Mouse (Mus musculus): ENCODE results near the gene Rce1. TPM values are rescaled to one million over a fixed set of nuclear protein-coding genes. Genes with fewer than 3 reads are reported as not detected.
A peak's percentile ranks its signal among the peaks of the same experiment; 100 is the strongest.

Rce1 gene
- polyA plus RNA-seq, 2 experiments, result 20.0 to 23.6 TPM

- ATAC-seq (ENCODE audit: insufficient read depth) (no peak), DNase-seq (ENCODE audit: low read depth in 3 of 3, low spot score in 3 of 3) (no peak)
- 63% methylated on average over 11 of the region's 11 CpGs for WGBS (ENCODE audit: insufficient replicate concordance)
- Histone ChIP-seq H3K27me3 (ENCODE audit: control insufficient read depth, insufficient read depth, low read length) (no peaks in the 10 kb centered on the region; the same call in 1 of the 2 replicates), H3K4me3 (ENCODE audit: insufficient read depth in 1 of 2, low read depth in 2 of 2, low read length in 2 of 2) (no peak overlapping the region), H3K36me3 (replicated peaks; ENCODE audit: control insufficient read depth, insufficient read depth, low read depth) (no peaks in the 10 kb centered on the region), H3K9ac (replicated peaks) (no peak overlapping the region), H3K9me3 (ENCODE audit: control insufficient read depth, low read length) (no peaks in the 10 kb centered on the region), H3K4me1 (replicated peaks; ENCODE audit: control insufficient read depth in 2 of 2, insufficient read depth in 2 of 2, low read length in 1 of 2) (no peaks in the 10 kb centered on the region), H3K27ac (no peak overlapping the region), H3K4me2 (ENCODE audit: low read depth) (no peak overlapping the region)
- no peak for TF ChIP-seq EP300 (IDR thresholded peaks at IDR 0.05; ENCODE audit: low read depth)
- no peak for TF ChIP-seq CTCF (IDR thresholded peaks at IDR 0.05; ENCODE audit: low read depth)
Measured at GRCm38 (mm10) chr19:4646917-4647492, 21.6 kb upstream of the Rce1 start.

- no peak overlapping the region for H3K4me3 ChIP-seq (ENCODE audit: insufficient read depth in 1 of 2, low read depth in 2 of 2, low read length in 2 of 2)
- no peaks in the 10 kb centered on the region for H3K9me3 ChIP-seq (ENCODE audit: control insufficient read depth, low read length)
- TF ChIP-seq CTCF (IDR thresholded peaks at IDR 0.05; ENCODE audit: low read depth) (peak; percentile 51), EP300 (IDR thresholded peaks at IDR 0.05; ENCODE audit: low read depth) (no peak)
- DNase-seq (ENCODE audit: low read depth in 3 of 3, low spot score in 3 of 3) (no peak), ATAC-seq (ENCODE audit: insufficient read depth) (no peak)
- no peak overlapping the region for H3K9ac ChIP-seq (replicated peaks)
- no peaks in the 10 kb centered on the region for H3K4me1 ChIP-seq (replicated peaks; ENCODE audit: control insufficient read depth in 2 of 2, insufficient read depth in 2 of 2, low read length in 1 of 2)
- WGBS (ENCODE audit: insufficient replicate concordance), result 39% methylated on average over 10 of the region's 10 CpGs
- H3K36me3 ChIP-seq (replicated peaks; ENCODE audit: control insufficient read depth, insufficient read depth, low read depth), result no peaks in the 10 kb centered on the region
- H3K27ac ChIP-seq, result no peak overlapping the region
- no peaks in the 10 kb centered on the region for H3K27me3 ChIP-seq (ENCODE audit: control insufficient read depth, insufficient read depth, low read length)
- H3K4me2 ChIP-seq (ENCODE audit: low read depth), result no peak overlapping the region
Measured at GRCm38 (mm10) chr19:4644271-4644670, 18.8 kb upstream of the Rce1 start.

GRCm38 (mm10) chr19:4635986-4636385 is 10.5 kb upstream of the Rce1 start:
- H3K9me3 ChIP-seq (ENCODE audit: control insufficient read depth, low read length), result no peaks in the 10 kb centered on the region
- no peak overlapping the region for H3K4me3 ChIP-seq (ENCODE audit: insufficient read depth in 1 of 2, low read depth in 2 of 2, low read length in 2 of 2)
- ATAC-seq (ENCODE audit: insufficient read depth) (no peak), DNase-seq (ENCODE audit: low read depth in 3 of 3, low spot score in 3 of 3) (no peak)
- TF ChIP-seq EP300 (IDR thresholded peaks at IDR 0.05; ENCODE audit: low read depth), result no peak
- no peak for TF ChIP-seq CTCF (IDR thresholded peaks at IDR 0.05; ENCODE audit: low read depth)
- H3K4me1 ChIP-seq (replicated peaks; ENCODE audit: control insufficient read depth in 2 of 2, insufficient read depth in 2 of 2, low read length in 1 of 2), result no peaks in the 10 kb centered on the region
- no peak overlapping the region for H3K4me2 ChIP-seq (ENCODE audit: low read depth)
- no peak overlapping the region for H3K27ac ChIP-seq
- no peak overlapping the region for H3K9ac ChIP-seq (replicated peaks)
- H3K27me3 ChIP-seq (ENCODE audit: control insufficient read depth, insufficient read depth, low read length), result no peaks in the 10 kb centered on the region
- 44% methylated on average over 4 of the region's 4 CpGs for WGBS (ENCODE audit: insufficient replicate concordance)
- H3K36me3 ChIP-seq (replicated peaks; ENCODE audit: control insufficient read depth, insufficient read depth, low read depth), result no peaks in the 10 kb centered on the region

- WGBS (ENCODE audit: insufficient replicate concordance), result 0% methylated on average over 1 of the region's 1 CpGs
- Histone ChIP-seq H3K4me3 (ENCODE audit: insufficient read depth in 1 of 2, low read depth in 2 of 2, low read length in 2 of 2) (no peak overlapping the region), H3K27me3 (ENCODE audit: control insufficient read depth, insufficient read depth, low read length) (no peaks in the 10 kb centered on the region), H3K4me1 (replicated peaks; ENCODE audit: control insufficient read depth in 2 of 2, insufficient read depth in 2 of 2, low read length in 1 of 2) (peaks cover 5 to 17% of the 10 kb centered on the region in 2 experiments; a peak in 3 of 4 replicates), H3K36me3 (replicated peaks; ENCODE audit: control insufficient read depth, insufficient read depth, low read depth) (no peaks in the 10 kb centered on the region), H3K9me3 (ENCODE audit: control insufficient read depth, low read length) (no peaks in the 10 kb centered on the region), H3K4me2 (ENCODE audit: low read depth) (no peak overlapping the region), H3K9ac (replicated peaks) (no peak overlapping the region), H3K27ac (no peak overlapping the region)
- TF ChIP-seq EP300 (IDR thresholded peaks at IDR 0.05; ENCODE audit: low read depth), result no peak
- TF ChIP-seq CTCF (IDR thresholded peaks at IDR 0.05; ENCODE audit: low read depth), result peak; percentile 85
- ATAC-seq (ENCODE audit: insufficient read depth) (no peak), DNase-seq (ENCODE audit: low read depth in 3 of 3, low spot score in 3 of 3) (peak; percentile 54 to 66 (median 61))
Measured at GRCm38 (mm10) chr19:4628819-4629218, 3.4 kb upstream of the Rce1 start.

GRCm38 (mm10) chr19:4625829-4626535 is 541 bp upstream of the Rce1 start:
- DNase-seq (ENCODE audit: low read depth in 3 of 3, low spot score in 3 of 3), result peak in 2 of 3 experiments; percentile 20 to 41
- ATAC-seq (ENCODE audit: insufficient read depth), result peak; percentile 73

More at GRCm38 (mm10) chr19:4625829-4626535, 541 bp upstream of the Rce1 start:
- Histone ChIP-seq H3K27me3 (ENCODE audit: control insufficient read depth, insufficient read depth, low read length) (no peaks in the 10 kb centered on the region), H3K9me3 (ENCODE audit: control insufficient read depth, low read length) (no peaks in the 10 kb centered on the region), H3K36me3 (replicated peaks; ENCODE audit: control insufficient read depth, insufficient read depth, low read depth) (no peaks in the 10 kb centered on the region; the same call in none of the 2 replicates), H3K27ac (peak overlapping the region; percentile 72), H3K4me1 (replicated peaks; ENCODE audit: control insufficient read depth in 2 of 2, insufficient read depth in 2 of 2, low read length in 1 of 2) (peaks cover 5 to 17% of the 10 kb centered on the region in 2 experiments; a peak in 3 of 4 replicates), H3K9ac (replicated peaks) (peak overlapping the region; percentile 82), H3K4me2 (ENCODE audit: low read depth) (peak overlapping the region; percentile 85), H3K4me3 (ENCODE audit: insufficient read depth in 1 of 2, low read depth in 2 of 2, low read length in 2 of 2) (peak overlapping the region; percentile 81 to 88)
- no peak for TF ChIP-seq EP300 (IDR thresholded peaks at IDR 0.05; ENCODE audit: low read depth)
- 0 out of 2 replicates have a peak, but pooled peaks have one; percentile 12 for TF ChIP-seq CTCF (IDR thresholded peaks at IDR 0.05; ENCODE audit: low read depth)
- WGBS (ENCODE audit: insufficient replicate concordance), result under 1% methylated on average over 35 of the region's 35 CpGs
